Mouse (Mus musculus): ENCODE measurements at regions not wholly inside any gene's neighbourhood (a gene's known extent, or its start where the extent isn't known, plus 50 kb on each side); places are given as distances from the start of the nearest gene placed in this dataset.

DNA sequence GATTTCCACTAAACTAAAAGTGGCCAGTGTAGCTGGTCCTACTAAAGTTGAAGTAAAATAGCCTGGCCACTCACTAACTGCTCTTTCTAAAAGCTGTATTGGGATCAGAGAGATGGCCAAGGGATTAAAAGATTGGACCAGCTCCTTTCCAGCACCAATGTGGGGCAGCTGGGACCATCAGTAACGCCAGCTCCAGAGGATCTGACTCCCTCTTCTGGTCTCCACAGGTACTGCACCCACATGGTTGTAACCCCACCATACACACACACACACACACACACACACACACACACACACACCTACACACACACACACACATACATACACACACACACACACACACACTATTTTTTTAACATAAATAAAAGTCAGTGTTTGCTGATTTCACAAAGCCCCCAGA, 122.1 kb upstream of the Topaz1 start:
- no peak for TF ChIP-seq CTCF (IDR thresholded peaks at IDR 0.05; ENCODE audit: low read depth)
- no peak for TF ChIP-seq EP300 (IDR thresholded peaks at IDR 0.05; ENCODE audit: low read depth)

Measured in heart, postnatal 0 days (tissue).